Mouse (Mus musculus): ENCODE data around the gene Optn. TPM values are rescaled to one million over a fixed set of nuclear protein-coding genes. Genes with fewer than 3 reads are reported as not detected.
"Not testable (repeated sequence)": the region's sequence is repeated elsewhere in the genome, so short reads cannot be mapped to it uniquely, and the experiment has no call there.

The Optn gene
- total RNA-seq, 2 experiments from 2014 or later: 20.1 to 20.7 TPM

GRCm38 (mm10) chr2:5067254-5067653, 3.4 kb upstream of the Optn start:
- DNase-seq (ENCODE audit: extremely low spot score in 1 of 2, low spot score in 2 of 2): not testable (repeated sequence)
- intact Hi-C loops (cut with DNase I): loop anchor here (10.0 kb wide), 1 partner anchor 152 kb away; the partner anchor contains the start of gene Phyh

- DNase-seq (ENCODE audit: extremely low spot score in 1 of 2, low spot score in 2 of 2): no peak
- intact Hi-C loops (cut with DNase I): loop anchor here (10.0 kb wide), 1 partner anchor 149 kb away; the partner anchor contains the start of gene Phyh
Observed at GRCm38 (mm10) chr2:5064247-5064646, 396 bp upstream of the Optn start.

- no peak for DNase-seq (ENCODE audit: extremely low spot score in 1 of 2, low spot score in 2 of 2)
- intact Hi-C loops (cut with DNase I): loop anchor here (10.0 kb wide), 1 partner anchor 148 kb away; the partner anchor contains the start of gene Phyh
Observed at GRCm38 (mm10) chr2:5062496-5063298, 1.2 kb downstream of the Optn start.

DNA sequence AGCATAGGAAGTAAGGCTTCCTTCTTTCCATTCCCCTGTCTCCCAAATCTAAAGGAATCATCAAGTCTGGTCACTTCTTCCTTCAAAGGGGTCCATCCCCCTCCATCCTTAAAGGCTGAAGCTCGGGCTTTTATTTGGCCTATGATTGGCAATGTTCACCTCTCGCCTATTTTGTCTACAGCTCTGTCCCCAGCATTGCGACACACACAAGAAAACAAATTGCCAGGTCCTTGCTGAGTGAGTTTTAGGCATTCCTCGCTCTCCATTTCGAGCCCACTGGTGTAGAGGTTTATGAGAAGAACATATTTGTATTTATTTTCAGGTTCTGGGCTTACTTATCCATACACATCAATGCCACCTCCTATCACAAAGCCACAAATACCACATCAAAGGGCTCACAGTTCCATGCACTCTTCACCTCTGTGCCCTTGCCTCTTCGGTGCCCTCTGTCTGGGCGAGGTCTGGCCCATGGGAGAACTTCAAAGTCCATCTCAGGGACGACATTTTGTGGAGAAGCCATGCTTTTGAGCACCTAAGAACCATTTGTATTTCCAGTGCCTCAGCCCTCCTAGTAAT, 2.6 kb downstream of the Optn start:
- intact Hi-C loops (cut with DNase I): loop anchor here (10.0 kb wide), 1 partner anchor 146 kb away; the partner anchor contains the start of gene Phyh
- DNase-seq (ENCODE audit: extremely low spot score in 1 of 2, low spot score in 2 of 2): no peak

DNA sequence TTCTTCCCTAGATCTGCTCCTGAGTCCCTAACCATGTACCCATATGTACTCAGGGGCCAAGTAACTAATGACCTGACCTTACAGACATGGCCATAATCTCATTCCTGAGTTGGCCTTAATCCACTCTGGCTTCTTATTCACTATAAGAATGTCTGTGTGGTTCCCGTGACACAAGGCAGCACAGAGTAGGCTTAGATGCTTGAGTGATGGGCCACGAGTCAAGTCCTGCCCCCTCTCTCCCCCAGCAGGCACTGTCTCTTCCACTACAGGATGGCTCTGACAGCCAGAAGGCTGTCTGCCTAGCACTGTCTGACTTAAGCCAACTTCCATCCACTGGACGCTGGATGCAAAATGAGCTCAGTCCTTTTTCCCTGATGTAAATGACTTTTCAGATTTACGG, 3.9 kb downstream of the Optn start:
- no peak for DNase-seq (ENCODE audit: extremely low spot score in 1 of 2, low spot score in 2 of 2)
- intact Hi-C loops (cut with DNase I): loop anchor here (10.0 kb wide), 1 partner anchor 145 kb away; the partner anchor contains the start of gene Phyh

GRCm38 (mm10) chr2:5058436-5058835, 5.4 kb downstream of the Optn start:
- intact Hi-C loops (cut with DNase I): no loop called here
- DNase-seq (ENCODE audit: extremely low spot score in 1 of 2, low spot score in 2 of 2): no peak

GRCm38 (mm10) chr2:5050562-5050961, 13.3 kb downstream of the Optn start:
- no peak for DNase-seq (ENCODE audit: extremely low spot score in 1 of 2, low spot score in 2 of 2)
- intact Hi-C loops (cut with DNase I): no loop called here

DNA sequence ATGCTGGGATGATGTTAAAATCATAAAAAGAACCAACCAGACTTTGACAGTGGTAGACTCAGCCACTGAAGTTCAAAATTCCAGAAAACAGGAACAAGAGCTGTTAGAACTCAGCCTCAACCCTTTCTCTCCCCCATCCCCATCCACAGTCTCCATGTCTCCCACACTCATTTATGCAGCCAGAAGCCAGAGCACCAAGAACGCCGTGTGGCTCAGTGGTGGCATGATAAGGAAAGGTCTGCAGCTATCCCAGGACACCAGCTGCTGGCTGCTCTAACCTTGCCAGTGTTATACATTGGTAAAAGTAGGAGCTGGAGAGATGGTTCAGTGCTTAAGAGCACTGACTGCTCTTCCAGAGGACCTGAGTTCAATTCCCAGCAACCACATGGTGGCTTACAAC, 16.8 kb downstream of the Optn start:
- intact Hi-C loops (cut with DNase I): no loop called here

DNA sequence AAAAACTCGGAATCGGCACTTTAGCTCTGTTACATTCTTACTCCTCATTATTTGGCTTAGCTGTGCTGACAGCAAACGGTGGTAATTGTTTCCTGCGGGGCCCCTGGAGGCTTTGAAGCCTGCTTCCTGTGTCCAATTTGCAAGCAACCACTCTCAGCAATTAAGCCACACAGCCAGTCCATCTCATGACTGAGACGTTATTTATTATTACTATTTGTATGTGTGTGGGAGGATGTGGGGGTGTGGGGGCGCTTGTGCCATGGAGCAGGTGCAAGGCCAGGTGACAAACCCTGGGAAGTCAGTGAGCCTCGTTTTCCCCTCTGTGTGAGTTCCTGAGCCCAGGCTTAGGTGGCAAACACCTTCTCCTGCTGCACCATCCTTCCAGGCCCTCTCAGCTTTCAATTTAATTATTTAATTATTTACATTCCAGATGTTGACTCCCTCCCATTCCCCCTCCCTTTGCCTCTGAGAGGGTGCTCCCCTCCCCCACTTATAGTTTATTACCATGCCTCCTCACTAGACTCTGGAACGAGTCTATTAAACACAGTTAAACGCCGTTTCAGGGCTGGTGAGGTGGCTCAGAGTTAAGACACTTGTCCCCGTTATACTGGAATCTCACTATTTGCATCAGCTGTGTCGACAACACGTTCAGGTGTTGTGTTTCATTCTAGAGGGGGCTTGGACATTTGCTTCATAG, 18.4 kb downstream of the Optn start:
- DNase-seq (ENCODE audit: extremely low spot score in 1 of 2, low spot score in 2 of 2): no peak
- intact Hi-C loops (cut with DNase I): no loop called here

More for the DNA sequence above, 16.8 kb downstream of the Optn start:
- DNase-seq (ENCODE audit: extremely low spot score in 1 of 2, low spot score in 2 of 2): no peak

DNA sequence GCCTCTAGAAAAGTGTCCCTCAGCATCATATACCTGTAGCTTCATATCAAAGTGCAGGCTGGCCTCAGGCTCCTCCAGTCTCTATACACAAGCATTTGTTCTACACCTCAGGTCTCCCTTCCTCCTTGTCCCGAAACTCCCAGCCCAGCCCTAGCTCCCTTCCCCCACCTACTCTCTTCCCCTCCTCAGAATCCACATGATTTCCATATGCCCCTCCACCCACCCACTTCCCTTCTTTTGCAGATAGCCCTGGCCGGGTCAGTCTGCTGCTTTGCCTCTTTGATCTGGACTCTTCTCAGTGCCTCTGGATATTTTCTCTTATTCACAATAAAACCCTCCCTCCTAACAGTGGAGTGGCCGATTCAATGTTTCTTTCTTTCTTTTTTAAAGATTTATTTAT, 19.5 kb downstream of the Optn start:
- no peak for DNase-seq (ENCODE audit: extremely low spot score in 1 of 2, low spot score in 2 of 2)
- intact Hi-C loops (cut with DNase I): no loop called here

- DNase-seq (ENCODE audit: extremely low spot score in 1 of 2, low spot score in 2 of 2): no peak
- intact Hi-C loops (cut with DNase I): no loop called here
Observed at GRCm38 (mm10) chr2:5043476-5043761, 20.4 kb downstream of the Optn start.

DNA sequence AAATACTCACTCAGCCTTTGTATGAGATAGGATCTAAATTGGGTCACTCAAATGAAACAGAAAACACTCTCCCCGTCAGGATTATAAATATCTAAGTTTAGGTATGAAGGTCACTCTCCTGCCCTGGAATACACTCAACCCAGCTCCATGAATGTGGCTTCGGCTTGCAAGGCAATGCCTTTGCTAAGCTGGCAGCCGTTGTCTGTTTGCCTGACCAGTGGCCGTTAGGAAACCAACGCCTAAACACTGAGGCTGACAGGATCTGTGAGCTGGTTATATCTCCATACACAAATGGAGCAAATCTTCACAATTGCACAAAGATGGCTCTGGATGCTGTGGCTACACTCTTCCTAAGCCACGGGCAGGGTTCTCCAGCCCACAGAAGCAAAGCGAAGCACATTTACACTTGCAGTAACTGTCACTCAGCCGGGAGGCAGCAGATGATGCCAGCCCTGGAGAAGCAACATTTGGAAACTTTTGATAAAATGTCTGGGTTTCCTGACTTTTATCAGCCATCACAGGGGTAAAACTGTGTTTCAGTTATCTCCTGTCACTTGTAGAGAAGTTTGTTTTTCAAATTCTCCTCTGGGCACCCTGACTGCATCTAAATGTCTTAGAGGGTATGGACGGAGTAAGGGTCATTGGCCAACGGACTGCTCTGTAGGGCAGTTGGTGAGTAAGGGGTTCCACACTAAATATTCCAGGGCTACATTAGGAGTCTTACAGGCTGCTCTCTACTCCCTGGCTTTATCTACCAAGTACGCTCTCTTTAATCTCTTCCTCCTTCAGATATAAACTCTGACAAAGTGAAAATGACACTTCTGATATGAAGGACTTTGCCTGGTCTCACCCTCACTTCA, 21.0 kb downstream of the Optn start:
- DNase-seq (ENCODE audit: extremely low spot score in 1 of 2, low spot score in 2 of 2): no peak
- intact Hi-C loops (cut with DNase I): no loop called here

- DNase-seq (ENCODE audit: extremely low spot score in 1 of 2, low spot score in 2 of 2): no peak
- intact Hi-C loops (cut with DNase I): no loop called here
Observed at GRCm38 (mm10) chr2:5041854-5042253, 22.0 kb downstream of the Optn start.

GRCm38 (mm10) chr2:5040281-5041161, 23.3 kb downstream of the Optn start:
- intact Hi-C loops (cut with DNase I): no loop called here
- no peak for DNase-seq (ENCODE audit: extremely low spot score in 1 of 2, low spot score in 2 of 2)

DNA sequence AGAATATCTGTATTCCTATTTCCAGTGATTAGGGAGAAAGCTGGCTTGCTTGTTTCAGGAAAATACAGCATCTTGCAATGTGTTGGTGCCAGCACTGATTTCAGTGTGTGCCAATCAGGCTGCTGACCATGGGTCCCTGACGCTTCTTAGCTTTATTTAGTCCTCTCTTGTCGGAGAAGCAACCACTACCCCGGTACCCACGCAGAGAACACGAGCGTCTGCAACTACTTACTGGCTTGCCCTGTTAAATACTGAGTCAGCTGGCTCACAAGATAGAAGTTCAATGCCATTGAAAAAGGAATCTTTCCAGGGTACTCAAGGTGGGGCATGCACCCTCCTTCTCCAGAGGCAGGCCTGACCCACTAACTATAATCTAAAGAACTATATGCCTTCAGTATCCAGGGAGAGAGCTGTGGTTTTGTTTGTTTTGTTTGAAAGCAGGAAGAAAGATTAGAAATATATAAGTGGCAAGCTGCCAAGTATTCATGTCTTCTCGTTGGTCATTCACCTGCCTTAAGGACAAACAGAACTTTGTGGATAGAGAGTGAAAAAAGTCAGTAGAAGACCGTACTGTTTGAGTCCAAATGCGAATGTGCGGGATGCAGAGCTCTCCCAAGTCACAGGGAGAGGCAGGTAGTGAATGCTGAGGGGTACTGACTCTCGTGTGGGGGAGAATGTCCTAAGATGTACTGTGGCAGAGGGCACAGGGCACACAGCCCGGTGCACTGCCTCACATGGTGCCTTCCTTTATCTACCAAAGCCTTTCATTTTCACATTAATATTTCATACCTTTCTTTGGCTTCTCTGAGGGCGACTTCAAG, 24.3 kb downstream of the Optn start:
- intact Hi-C loops (cut with DNase I): no loop called here
- DNase-seq (ENCODE audit: extremely low spot score in 1 of 2, low spot score in 2 of 2): no peak

GRCm38 (mm10) chr2:5038320-5038719, 25.5 kb downstream of the Optn start:
- no peak for DNase-seq (ENCODE audit: extremely low spot score in 1 of 2, low spot score in 2 of 2)

GRCm38 (mm10) chr2:5037390-5037789, 26.5 kb downstream of the Optn start:
- intact Hi-C loops (cut with DNase I): no loop called here
- DNase-seq (ENCODE audit: extremely low spot score in 1 of 2, low spot score in 2 of 2): no peak

More at GRCm38 (mm10) chr2:5038320-5038719, 25.5 kb downstream of the Optn start:
- intact Hi-C loops (cut with DNase I): no loop called here

Measured in left cerebral cortex, postnatal 10 days (tissue).